Mouse (Mus musculus) embryonic fibroblast, embryonic 13.5 days (primary cell): ENCODE measurements at regions not wholly inside any gene's neighbourhood (a gene's known extent, or its start where the extent isn't known, plus 50 kb on each side); places are given as distances from the start of the nearest gene placed in this dataset.

ENCODE experiments used
- CTCF ChIP-seq: IDR thresholded peaks from 2 replicates; pipeline ENCODE4 v1.5.1; 2011; ENCODE audit warnings: mild to moderate bottlenecking, control low read depth, low read length, moderate library complexity, borderline replicate concordance; ENCODE audit not compliant: insufficient read depth
- POLR2A ChIP-seq: IDR thresholded peaks from 2 replicates; pipeline ENCODE4 v1.6.1; 2011; ENCODE audit warnings: low read depth, mild to moderate bottlenecking, control low read depth, low read length, moderate library complexity

GRCm38 (mm10) chr9:113408521-113408920, 299.5 kb downstream of the Pdcd6ip start:
- TF ChIP-seq POLR2A: no peak
- no peak for TF ChIP-seq CTCF
